Mouse (Mus musculus): ENCODE data around the gene Tfdp2. TPM values are rescaled to one million over a fixed set of nuclear protein-coding genes. Genes with fewer than 3 reads are reported as not detected.
"Not testable (repeated sequence)": the region's sequence is repeated elsewhere in the genome, so short reads cannot be mapped to it uniquely, and the experiment has no call there.

The Tfdp2 gene
- polyA plus RNA-seq, 1 experiment from 2014 or later, result 33.1 TPM

GRCm38 (mm10) chr9:96345750-96346149, 149.7 kb downstream of the Tfdp2 start:
- H3K4me3 ChIP-seq (replicated peaks; ENCODE audit: low read length), result no peak overlapping the region
- WGBS, result 94% methylated on average over 3 of the region's 3 CpGs
- no peak overlapping the region for H3K4me2 ChIP-seq (ENCODE audit: low read length)
- no peaks in the 10 kb centered on the region for H3K9me3 ChIP-seq (ENCODE audit: control insufficient read depth, low read length)
- H3K4me1 ChIP-seq (replicated peaks; ENCODE audit: control insufficient read depth, insufficient read depth, low read length), result no peaks in the 10 kb centered on the region
- no peak overlapping the region for H3K9ac ChIP-seq (replicated peaks; ENCODE audit: low read depth, low read length)
- no peaks in the 10 kb centered on the region for H3K36me3 ChIP-seq (ENCODE audit: control insufficient read depth, insufficient read depth)
- H3K27me3 ChIP-seq (replicated peaks; ENCODE audit: control insufficient read depth, insufficient read depth, low read length), result no peaks in the 10 kb centered on the region
- no peak for ATAC-seq
- H3K27ac ChIP-seq (ENCODE audit: low read length), result no peak overlapping the region

GRCm38 (mm10) chr9:96348885-96349284, 152.8 kb downstream of the Tfdp2 start:
- no peak overlapping the region for H3K27ac ChIP-seq (ENCODE audit: low read length)
- H3K9ac ChIP-seq (replicated peaks; ENCODE audit: low read depth, low read length), result no peak overlapping the region
- no peaks in the 10 kb centered on the region for H3K4me1 ChIP-seq (replicated peaks; ENCODE audit: control insufficient read depth, insufficient read depth, low read length)
- no peak overlapping the region for H3K4me2 ChIP-seq (ENCODE audit: low read length)
- no peaks in the 10 kb centered on the region for H3K36me3 ChIP-seq (ENCODE audit: control insufficient read depth, insufficient read depth)
- ATAC-seq, result no peak
- no peak overlapping the region for H3K4me3 ChIP-seq (replicated peaks; ENCODE audit: low read length)
- 91% methylated on average over 5 of the region's 5 CpGs for WGBS
- no peaks in the 10 kb centered on the region for H3K9me3 ChIP-seq (ENCODE audit: control insufficient read depth, low read length)
- H3K27me3 ChIP-seq (replicated peaks; ENCODE audit: control insufficient read depth, insufficient read depth, low read length), result no peaks in the 10 kb centered on the region

GRCm38 (mm10) chr9:96350010-96350409, 153.9 kb downstream of the Tfdp2 start:
- Histone ChIP-seq H3K9me3 (ENCODE audit: control insufficient read depth, low read length) (no peaks in the 10 kb centered on the region), H3K4me2 (ENCODE audit: low read length) (no peak overlapping the region), H3K4me1 (replicated peaks; ENCODE audit: control insufficient read depth, insufficient read depth, low read length) (no peaks in the 10 kb centered on the region), H3K4me3 (replicated peaks; ENCODE audit: low read length) (no peak overlapping the region), H3K36me3 (ENCODE audit: control insufficient read depth, insufficient read depth) (no peaks in the 10 kb centered on the region), H3K27me3 (replicated peaks; ENCODE audit: control insufficient read depth, insufficient read depth, low read length) (no peaks in the 10 kb centered on the region), H3K9ac (replicated peaks; ENCODE audit: low read depth, low read length) (no peak overlapping the region), H3K27ac (ENCODE audit: low read length) (no peak overlapping the region)
- no peak for ATAC-seq
- 50% methylated on average over 4 of the region's 4 CpGs for WGBS

GRCm38 (mm10) chr9:96350476-96350875, 154.4 kb downstream of the Tfdp2 start:
- Histone ChIP-seq H3K4me3 (replicated peaks; ENCODE audit: low read length) (no peak overlapping the region), H3K4me1 (replicated peaks; ENCODE audit: control insufficient read depth, insufficient read depth, low read length) (no peaks in the 10 kb centered on the region), H3K27me3 (replicated peaks; ENCODE audit: control insufficient read depth, insufficient read depth, low read length) (no peaks in the 10 kb centered on the region), H3K4me2 (ENCODE audit: low read length) (no peak overlapping the region), H3K36me3 (ENCODE audit: control insufficient read depth, insufficient read depth) (no peaks in the 10 kb centered on the region), H3K9ac (replicated peaks; ENCODE audit: low read depth, low read length) (no peak overlapping the region), H3K9me3 (ENCODE audit: control insufficient read depth, low read length) (no peaks in the 10 kb centered on the region), H3K27ac (ENCODE audit: low read length) (no peak overlapping the region)
- 58% methylated on average over 3 of the region's 3 CpGs for WGBS
- no peak for ATAC-seq

GRCm38 (mm10) chr9:96351771-96352170, 155.7 kb downstream of the Tfdp2 start:
- H3K36me3 ChIP-seq (ENCODE audit: control insufficient read depth, insufficient read depth); H3K4me3 ChIP-seq (replicated peaks; ENCODE audit: low read length); H3K27ac ChIP-seq (ENCODE audit: low read length); H3K9me3 ChIP-seq (ENCODE audit: control insufficient read depth, low read length); H3K27me3 ChIP-seq (replicated peaks; ENCODE audit: control insufficient read depth, insufficient read depth, low read length); H3K4me2 ChIP-seq (ENCODE audit: low read length); H3K4me1 ChIP-seq (replicated peaks; ENCODE audit: control insufficient read depth, insufficient read depth, low read length); H3K9ac ChIP-seq (replicated peaks; ENCODE audit: low read depth, low read length); ATAC-seq: not testable (repeated sequence)
- WGBS, result 90% methylated on average over 6 of the region's 6 CpGs

GRCm38 (mm10) chr9:96353121-96353769, 157.2 kb downstream of the Tfdp2 start:
- Histone ChIP-seq H3K4me2 (ENCODE audit: low read length) (no peak overlapping the region), H3K4me1 (replicated peaks; ENCODE audit: control insufficient read depth, insufficient read depth, low read length) (no peaks in the 10 kb centered on the region), H3K27ac (ENCODE audit: low read length) (no peak overlapping the region), H3K4me3 (replicated peaks; ENCODE audit: low read length) (no peak overlapping the region), H3K36me3 (ENCODE audit: control insufficient read depth, insufficient read depth) (no peaks in the 10 kb centered on the region), H3K9ac (replicated peaks; ENCODE audit: low read depth, low read length) (no peak overlapping the region), H3K27me3 (replicated peaks; ENCODE audit: control insufficient read depth, insufficient read depth, low read length) (no peaks in the 10 kb centered on the region), H3K9me3 (ENCODE audit: control insufficient read depth, low read length) (no peaks in the 10 kb centered on the region)
- no peak for ATAC-seq
- 83% methylated on average over 12 of the region's 12 CpGs for WGBS

GRCm38 (mm10) chr9:96353799-96354198, 157.7 kb downstream of the Tfdp2 start:
- no peaks in the 10 kb centered on the region for H3K9me3 ChIP-seq (ENCODE audit: control insufficient read depth, low read length)
- WGBS, result 66% methylated on average over 8 of the region's 8 CpGs
- H3K27me3 ChIP-seq (replicated peaks; ENCODE audit: control insufficient read depth, insufficient read depth, low read length), result no peaks in the 10 kb centered on the region
- no peak overlapping the region for H3K4me3 ChIP-seq (replicated peaks; ENCODE audit: low read length)
- no peak for ATAC-seq
- H3K9ac ChIP-seq (replicated peaks; ENCODE audit: low read depth, low read length), result no peak overlapping the region
- H3K36me3 ChIP-seq (ENCODE audit: control insufficient read depth, insufficient read depth), result no peaks in the 10 kb centered on the region
- no peak overlapping the region for H3K27ac ChIP-seq (ENCODE audit: low read length)
- no peak overlapping the region for H3K4me2 ChIP-seq (ENCODE audit: low read length)
- H3K4me1 ChIP-seq (replicated peaks; ENCODE audit: control insufficient read depth, insufficient read depth, low read length), result no peaks in the 10 kb centered on the region

GRCm38 (mm10) chr9:96360056-96360455, 164.0 kb downstream of the Tfdp2 start:
- 85% methylated on average over 3 of the region's 3 CpGs for WGBS
- ATAC-seq, result no peak
- Histone ChIP-seq H3K4me3 (replicated peaks; ENCODE audit: low read length) (no peak overlapping the region), H3K9me3 (ENCODE audit: control insufficient read depth, low read length) (no peaks in the 10 kb centered on the region), H3K27ac (ENCODE audit: low read length) (no peak overlapping the region), H3K4me2 (ENCODE audit: low read length) (no peak overlapping the region), H3K27me3 (replicated peaks; ENCODE audit: control insufficient read depth, insufficient read depth, low read length) (no peaks in the 10 kb centered on the region), H3K9ac (replicated peaks; ENCODE audit: low read depth, low read length) (no peak overlapping the region), H3K4me1 (replicated peaks; ENCODE audit: control insufficient read depth, insufficient read depth, low read length) (peaks cover 15% of the 10 kb centered on the region), H3K36me3 (ENCODE audit: control insufficient read depth, insufficient read depth) (no peaks in the 10 kb centered on the region)

GRCm38 (mm10) chr9:96363581-96364140, 167.6 kb downstream of the Tfdp2 start:
- Histone ChIP-seq H3K9ac (replicated peaks; ENCODE audit: low read depth, low read length) (peak overlapping the region; percentile 91), H3K9me3 (ENCODE audit: control insufficient read depth, low read length) (no peaks in the 10 kb centered on the region), H3K27me3 (replicated peaks; ENCODE audit: control insufficient read depth, insufficient read depth, low read length) (no peaks in the 10 kb centered on the region), H3K4me2 (ENCODE audit: low read length) (peak overlapping the region; percentile 87), H3K27ac (ENCODE audit: low read length) (peak overlapping the region; percentile 89), H3K4me1 (replicated peaks; ENCODE audit: control insufficient read depth, insufficient read depth, low read length) (peaks cover 15% of the 10 kb centered on the region), H3K36me3 (ENCODE audit: control insufficient read depth, insufficient read depth) (no peaks in the 10 kb centered on the region), H3K4me3 (replicated peaks; ENCODE audit: low read length) (peak overlapping the region; percentile 91)
- peak; percentile 66 for ATAC-seq
- WGBS, result under 1% methylated on average over 62 of the region's 64 CpGs

Data from forebrain, embryonic 16.5 days (tissue).